Mouse (Mus musculus) ES-E14 (cell line): ENCODE measurements around the gene Tank. TPM values are rescaled to one million over a fixed set of nuclear protein-coding genes. Genes with fewer than 3 reads are reported as not detected.

Experiments
- DNase-seq: peaks from one replicate; pipeline ENCODE4 v3.0.0-alpha.2; 2013; ENCODE audit warnings: low read depth, low spot score
- H3K27ac ChIP-seq: 2 replicates; pipeline ENCODE4 v1.5.1; 2012; ENCODE audit warnings: low read depth, mild to moderate bottlenecking, low read length, moderate library complexity, mixed read lengths; ENCODE audit not compliant: poor library complexity, insufficient read depth, severe bottlenecking
- H3K36me3 ChIP-seq: 2 replicates; pipeline ENCODE4 v1.6.1; 2012; ENCODE audit warnings: mild to moderate bottlenecking, low read length, moderate library complexity, mixed read lengths; ENCODE audit not compliant: control insufficient read depth, poor library complexity, insufficient read depth, severe bottlenecking
- H3K4me1 ChIP-seq, 2 experiments: fragments of 150-350 bp in 1 of 2; sonication (generic) in 1 of 2; 2 replicates each; pipeline ENCODE4 v1.6.1; 2012; ENCODE audit warnings: low read length in 2 of 2, mild to moderate bottlenecking in 1 of 2, mixed read lengths in 1 of 2; ENCODE audit not compliant: control insufficient read depth in 2 of 2, insufficient read depth in 2 of 2, poor library complexity in 1 of 2
- H3K4me3 ChIP-seq, 2 experiments: fragments of 150-350 bp in 1 of 2; sonication (generic) in 1 of 2; 2 replicates each; pipeline ENCODE4 v1.5.1; 2012; ENCODE audit warnings: low read length in 2 of 2, low read depth in 1 of 2, mild to moderate bottlenecking in 1 of 2, mixed read lengths in 1 of 2; ENCODE audit not compliant: insufficient read depth in 1 of 2, poor library complexity in 1 of 2, severe bottlenecking in 1 of 2
- H3K9ac ChIP-seq: 2 replicates; pipeline ENCODE4 v1.6.1; 2012; ENCODE audit warnings: low read depth, mild to moderate bottlenecking, low read length, mixed read lengths; ENCODE audit not compliant: poor library complexity, insufficient read depth, severe bottlenecking
- H3K9me3 ChIP-seq: fragments of 150-350 bp; sonication (generic); 2 replicates; pipeline ENCODE4 v1.6.1; 2012; ENCODE audit warnings: low read depth, mild to moderate bottlenecking, low read length; ENCODE audit not compliant: control insufficient read depth, insufficient read depth
- CHD2 ChIP-seq: IDR thresholded peaks from 2 replicates; pipeline ENCODE4 v1.6.1; 2014; ENCODE audit warnings: mild to moderate bottlenecking, low read depth, low read length, inconsistent platforms
- HCFC1 ChIP-seq: IDR thresholded peaks from 2 replicates; pipeline ENCODE4 v1.6.1; 2012; ENCODE audit warnings: low read length, inconsistent platforms, borderline replicate concordance; ENCODE audit not compliant: insufficient read depth
- MAFK ChIP-seq: IDR thresholded peaks from 2 replicates; pipeline ENCODE4 v1.6.1; 2014; ENCODE audit warnings: mild to moderate bottlenecking, low read depth, low read length, inconsistent platforms; ENCODE audit not compliant: insufficient read depth
- ZC3H11A ChIP-seq: IDR thresholded peaks from 2 replicates; pipeline ENCODE4 v1.6.1; 2012; ENCODE audit warnings: low read depth, mild to moderate bottlenecking, inconsistent platforms, low read length, borderline replicate concordance
- ZNF384 ChIP-seq: IDR thresholded peaks from 2 replicates; pipeline ENCODE4 v1.6.1; 2012; ENCODE audit warnings: low read depth, low read length, inconsistent platforms
- in situ Hi-C, 2 experiments: fragments of 600-800 bp; cut with MboI; formaldehyde crosslinking; loops; one replicate each; pipeline ENCODE4 v1.15.1; 2025; ENCODE audit warnings: low sequenced_read_pairs in 2 of 2, inconsistent platforms in 1 of 2; ENCODE audit not compliant: unreplicated experiment in 2 of 2
- total RNA-seq: library from RNA; depleted of rRNA; stranded (reverse); fragments of 300-350 nt; gene quantifications from 2 replicates; pipeline ENCODE4 v1.2.3, GENCODE M21; 2012

Gene Tank
- total RNA-seq, 1 experiment, result 7.8 TPM

DNA sequence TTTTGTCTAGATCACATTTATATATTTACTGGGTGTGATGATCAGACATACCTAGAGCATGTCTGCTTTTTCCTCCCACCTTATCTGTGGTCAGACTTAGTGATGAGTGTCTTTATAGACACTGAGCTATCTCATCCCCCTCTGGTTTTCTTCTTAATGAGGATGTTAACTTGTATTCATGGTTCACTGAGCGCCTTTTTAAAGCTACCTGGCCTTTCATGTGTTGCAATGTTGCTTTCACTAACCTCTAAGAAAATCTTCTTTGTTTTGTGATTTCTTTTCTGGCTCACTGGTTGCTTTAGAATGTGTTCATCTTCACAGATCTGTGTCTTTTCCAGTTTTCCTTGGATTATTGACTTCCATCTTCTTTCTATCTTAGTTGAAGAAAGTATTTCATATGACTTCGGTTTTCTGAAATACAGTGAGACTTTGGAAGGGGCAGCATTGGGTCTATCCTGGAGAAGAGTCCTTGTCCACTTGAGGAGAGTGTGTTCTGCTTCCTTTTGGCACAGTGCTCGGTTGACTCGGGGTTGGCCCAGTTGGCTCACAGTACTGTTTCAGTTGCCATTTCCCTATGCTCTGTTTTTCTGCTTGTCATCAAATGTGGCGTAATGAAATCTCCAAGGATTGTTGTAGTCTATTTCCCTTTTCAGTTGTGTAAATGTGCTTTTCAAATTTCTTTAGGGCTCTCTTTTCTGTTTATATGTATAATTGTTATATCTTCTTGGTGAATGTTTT lies 4.4 kb downstream of the Tank start:
- in situ Hi-C loops, result no loop called here
- Histone ChIP-seq H3K36me3 (no peaks in the 10 kb centered on the region), H3K9me3 (no peaks in the 10 kb centered on the region), H3K9ac (no peak overlapping the region), H3K27ac (no peak overlapping the region), H3K4me1 (no peaks in the 10 kb centered on the region; a peak in 1 of 4 replicates), H3K4me3 (no peak overlapping the region)
- TF ChIP-seq MAFK (no peak), ZC3H11A (no peak), CHD2 (no peak), ZNF384 (no peak), HCFC1 (no peak)
- no peak for DNase-seq

- TF ChIP-seq ZC3H11A (no peak), MAFK (no peak), ZNF384 (no peak), HCFC1 (no peak), CHD2 (no peak)
- Histone ChIP-seq H3K9ac (no peak overlapping the region), H3K9me3 (no peaks in the 10 kb centered on the region), H3K4me3 (no peak overlapping the region), H3K27ac (no peak overlapping the region), H3K4me1 (no peaks in the 10 kb centered on the region), H3K36me3 (no peaks in the 10 kb centered on the region)
- in situ Hi-C loops, result no loop called here
- DNase-seq, result no peak
These were observed 7.1 kb downstream of the Tank start for GRCm38 (mm10) chr2:61585447-61585846.

GRCm38 (mm10) chr2:61586166-61586565 lies 7.8 kb downstream of the Tank start:
- no peak overlapping the region for H3K27ac ChIP-seq
- no peak overlapping the region for H3K9ac ChIP-seq
- in situ Hi-C loops, result no loop called here
- H3K4me3 ChIP-seq, result no peak overlapping the region
- H3K9me3 ChIP-seq, result no peaks in the 10 kb centered on the region
- DNase-seq, result no peak
- H3K4me1 ChIP-seq, result no peaks in the 10 kb centered on the region
- no peaks in the 10 kb centered on the region for H3K36me3 ChIP-seq
- TF ChIP-seq MAFK, result no peak
- TF ChIP-seq ZC3H11A, result no peak
- TF ChIP-seq ZNF384, result peak; percentile 91
- TF ChIP-seq CHD2, result no peak

GRCm38 (mm10) chr2:61590751-61591150 lies 12.4 kb downstream of the Tank start:
- H3K27ac ChIP-seq, result no peak overlapping the region
- in situ Hi-C loops, result no loop called here

More at GRCm38 (mm10) chr2:61590751-61591150, 12.4 kb downstream of the Tank start:
- Histone ChIP-seq H3K36me3 (no peaks in the 10 kb centered on the region), H3K9me3 (no peaks in the 10 kb centered on the region), H3K4me3 (no peak overlapping the region), H3K4me1 (no peaks in the 10 kb centered on the region), H3K9ac (no peak overlapping the region)
- no peak for DNase-seq
- TF ChIP-seq HCFC1 (no peak), CHD2 (no peak), ZNF384 (no peak), MAFK (no peak), ZC3H11A (no peak)
